Comparison of ENCODE assay signal across 8 mouse cellular contexts in genomic region chr7:16130956-16131634, GRCm38 (mm10). TPM values are rescaled to one million over a fixed set of nuclear protein-coding genes. Genes with fewer than 3 reads are reported as not detected.
A peak's percentile ranks its signal among the peaks of the same experiment; 100 is the strongest.
DNase-seq lines count a peak whose midpoint lies in the region; ATAC-seq and TF ChIP-seq lines count a peak whose summit lies in the region.

No protein-coding gene starts in this region.

- no peaks in the 10 kb centered on the region for H3K9me3 ChIP-seq in kidney, postnatal 0 days (replicated peaks; ENCODE audit: low read length)
- no peaks in the 10 kb centered on the region for H3K9me3 ChIP-seq in hindbrain, embryonic 13.5 days
- no peaks in the 10 kb centered on the region for H3K9me3 ChIP-seq in neural tube, embryonic 13.5 days

- H3K4me3 ChIP-seq in kidney, postnatal 0 days (replicated peaks; ENCODE audit: low read depth, low read length) = peak overlapping the region; percentile 45; the same call in 1 of the 2 replicates
- H3K4me3 ChIP-seq in cortical plate, adult 2 months (ENCODE audit: insufficient read depth, low read length) = peak overlapping the region; percentile 43
- H3K4me3 ChIP-seq in hindbrain, embryonic 13.5 days = peak overlapping the region; percentile 61
- peak overlapping the region; percentile 58 for H3K4me3 ChIP-seq in neural tube, embryonic 13.5 days

- no peak for ATAC-seq in kidney, postnatal 0 days (replicated peaks; ENCODE audit: low FRiP score, low read depth)
- ATAC-seq in hindbrain, embryonic 13.5 days (ENCODE audit: low FRiP score) = no peak
- ATAC-seq in neural tube, embryonic 13.5 days (ENCODE audit: low read depth) = no peak

- TF ChIP-seq CTCF in kidney, postnatal 0 days (IDR thresholded peaks at IDR 0.05; ENCODE audit: low read depth) = no peak
- TF ChIP-seq CTCF in cortical plate, adult 2 months (IDR thresholded peaks at IDR 0.05; ENCODE audit: extremely low read depth, insufficient read depth, low read length) = no peak

- H3K4me1 ChIP-seq in kidney, postnatal 0 days (replicated peaks; ENCODE audit: insufficient read depth, low read length) = peaks cover 9% of the 10 kb centered on the region; the same call in 1 of the 2 replicates
- H3K4me1 ChIP-seq in cortical plate, adult 2 months (ENCODE audit: control insufficient read depth, insufficient read depth, low read length) = peaks cover 6% of the 10 kb centered on the region
- H3K4me1 ChIP-seq in hindbrain, embryonic 13.5 days (replicated peaks) = peaks cover 70% of the 10 kb centered on the region
- H3K4me1 ChIP-seq in neural tube, embryonic 13.5 days (replicated peaks) = peaks cover 74% of the 10 kb centered on the region

- H3K27ac ChIP-seq in kidney, postnatal 0 days = no peak overlapping the region
- peak overlapping the region; percentile 72 for H3K27ac ChIP-seq in cortical plate, adult 2 months (ENCODE audit: insufficient read depth, low read length)
- peak overlapping the region; percentile 88 for H3K27ac ChIP-seq in hindbrain, embryonic 13.5 days
- peak overlapping the region; percentile 85 for H3K27ac ChIP-seq in neural tube, embryonic 13.5 days (replicated peaks)

- DNase-seq in kidney, postnatal 0 days (ENCODE audit: low spot score) = no peak
- no peak for DNase-seq in kidney, postnatal 10 days
- DNase-seq in gastrocnemius, postnatal 14 days = no peak
- no peak for DNase-seq in layer of hippocampus, adult 11-12 months (ENCODE audit: low spot score)
- no peak for DNase-seq in thymus, postnatal 14 days

- H3K9ac ChIP-seq in kidney, postnatal 0 days (ENCODE audit: low read depth, low read length) = no peak overlapping the region
- peak overlapping the region; percentile 85 for H3K9ac ChIP-seq in hindbrain, embryonic 13.5 days
- H3K9ac ChIP-seq in neural tube, embryonic 13.5 days = peak overlapping the region; percentile 86

- WGBS in kidney, postnatal 0 days = 27% methylated on average over 13 of the region's 13 CpGs
- 36% methylated on average over 13 of the region's 13 CpGs for WGBS in hindbrain, embryonic 13.5 days
- WGBS in neural tube, embryonic 13.5 days = 36% methylated on average over 13 of the region's 13 CpGs

- H3K36me3 ChIP-seq in kidney, postnatal 0 days (ENCODE audit: insufficient read depth, low read length) = no peaks in the 10 kb centered on the region
- peaks cover 14% of the 10 kb centered on the region for H3K36me3 ChIP-seq in hindbrain, embryonic 13.5 days
- peaks cover 6% of the 10 kb centered on the region; the same call in 1 of the 2 replicates for H3K36me3 ChIP-seq in neural tube, embryonic 13.5 days

- 0 out of 2 replicates have a peak, but pooled peaks have one; percentile 6 for TF ChIP-seq POLR2A in cortical plate, adult 2 months (IDR thresholded peaks at IDR 0.05; ENCODE audit: extremely low read depth, insufficient read depth, low read length)

- no peaks in the 10 kb centered on the region for H3K27me3 ChIP-seq in kidney, postnatal 0 days (ENCODE audit: insufficient read depth, low read length)
- H3K27me3 ChIP-seq in hindbrain, embryonic 13.5 days = no peaks in the 10 kb centered on the region
- no peaks in the 10 kb centered on the region for H3K27me3 ChIP-seq in neural tube, embryonic 13.5 days

- H3K4me2 ChIP-seq in kidney, postnatal 0 days (ENCODE audit: low read length) = peak overlapping the region; percentile 83; the same call in 1 of the 2 replicates
- H3K4me2 ChIP-seq in hindbrain, embryonic 13.5 days = peak overlapping the region; percentile 76
- peak overlapping the region; percentile 74 for H3K4me2 ChIP-seq in neural tube, embryonic 13.5 days

- intact Hi-C loops in gastrocnemius, postnatal 14 days (cut with DNase I; ENCODE audit: low total_unique reads) = no loop called here

RNA-seq across cellular contexts. Expression of gene Slc8a2, which starts 1.5 kb away (rescaled TPM):
- 0.06 and 0.07 TPM in 2 replicates for polyA plus RNA-seq in kidney, postnatal 0 days (2015; fragmentation: Nextera tagmentation; extraction: Ambion mirVana)
- 164 and 183 TPM in 2 replicates for polyA plus RNA-seq in cortical plate, adult 2 months (2012; rRNA removed)
- polyA plus RNA-seq in hindbrain, embryonic 13.5 days (2015; fragmentation: Nextera tagmentation; extraction: Ambion mirVana) = 0.96 and 1.1 TPM in 2 replicates
- 1.1 and 1.4 TPM in 2 replicates for polyA plus RNA-seq in neural tube, embryonic 13.5 days (2015; fragmentation: Nextera tagmentation; extraction: Ambion mirVana)
- total RNA-seq in gastrocnemius, postnatal 14 days (2021) = under 1 TPM; 0.24 to 0.25 TPM

RNA-seq across cellular contexts. Expression of gene Kptn, which starts 11.4 kb away (rescaled TPM):
- 21.0 and 24.8 TPM in 2 replicates for polyA plus RNA-seq in kidney, postnatal 0 days (2015; fragmentation: Nextera tagmentation; extraction: Ambion mirVana)
- 51.3 and 58.5 TPM in 2 replicates for polyA plus RNA-seq in cortical plate, adult 2 months (2012; rRNA removed)
- polyA plus RNA-seq in hindbrain, embryonic 13.5 days (2015; fragmentation: Nextera tagmentation; extraction: Ambion mirVana) = 37.3 and 42.2 TPM in 2 replicates
- polyA plus RNA-seq in neural tube, embryonic 13.5 days (2015; fragmentation: Nextera tagmentation; extraction: Ambion mirVana) = 37.9 and 41.4 TPM in 2 replicates
- total RNA-seq in gastrocnemius, postnatal 14 days (2021) = 10 to 100 TPM; 12.2 to 14.4 TPM

RNA-seq across cellular contexts. Expression of gene Napa, which starts 32.8 kb away (rescaled TPM):
- polyA plus RNA-seq in kidney, postnatal 0 days (2015; fragmentation: Nextera tagmentation; extraction: Ambion mirVana) = 178 and 193 TPM in 2 replicates
- polyA plus RNA-seq in cortical plate, adult 2 months (2012; rRNA removed) = 436 and 444 TPM in 2 replicates
- 212 and 237 TPM in 2 replicates for polyA plus RNA-seq in hindbrain, embryonic 13.5 days (2015; fragmentation: Nextera tagmentation; extraction: Ambion mirVana)
- polyA plus RNA-seq in neural tube, embryonic 13.5 days (2015; fragmentation: Nextera tagmentation; extraction: Ambion mirVana) = 235 and 247 TPM in 2 replicates
- 100 to 1,000 TPM; 102 to 107 TPM for total RNA-seq in gastrocnemius, postnatal 14 days (2021)

RNA-seq across cellular contexts. Expression of gene Meis3, which starts 43.8 kb away (rescaled TPM):
- polyA plus RNA-seq in kidney, postnatal 0 days (2015; fragmentation: Nextera tagmentation; extraction: Ambion mirVana) = 12.9 and 16.7 TPM in 2 replicates
- 83.3 and 84.0 TPM in 2 replicates for polyA plus RNA-seq in cortical plate, adult 2 months (2012; rRNA removed)
- 147 and 160 TPM in 2 replicates for polyA plus RNA-seq in hindbrain, embryonic 13.5 days (2015; fragmentation: Nextera tagmentation; extraction: Ambion mirVana)
- 139 and 161 TPM in 2 replicates for polyA plus RNA-seq in neural tube, embryonic 13.5 days (2015; fragmentation: Nextera tagmentation; extraction: Ambion mirVana)
- total RNA-seq in gastrocnemius, postnatal 14 days (2021) = 1 to 10 TPM; 2.5 to 3.1 TPM

Comparison
In these comparisons a context has a peak if more than half of its experiments do, and no peak if none do; other contexts are left out.
1. RNA of gene Slc8a2, which starts 1.5 kb away (polyA plus RNA-seq): 164 to 183 TPM in cortical plate, adult 2 months; 1.1 to 1.4 TPM in neural tube, embryonic 13.5 days, 0.96 to 1.1 TPM in hindbrain, embryonic 13.5 days and 0.06 to 0.07 TPM in kidney, postnatal 0 days; every median in the first group is over 10 times any median in the second.
2. Peak in every context shown above with its lines, with median percentiles within 50 percentile points of each other: H3K4me2 ChIP-seq and H3K4me3 ChIP-seq.